Mouse (Mus musculus): ENCODE data around the gene Arl4c. TPM values are rescaled to one million over a fixed set of nuclear protein-coding genes. Genes with fewer than 3 reads are reported as not detected.
A peak's percentile ranks its signal among the peaks of the same experiment; 100 is the strongest.
"Not testable (repeated sequence)": the region's sequence is repeated elsewhere in the genome, so short reads cannot be mapped to it uniquely, and the experiment has no call there.

Gene Arl4c
- polyA plus RNA-seq, 1 experiment from 2014 or later = 42.8 TPM

GRCm38 (mm10) chr1:88652682-88653081 lies 49.3 kb downstream of the Arl4c start:
- Histone ChIP-seq H3K9me3 (no peaks in the 10 kb centered on the region), H3K9ac (no peak overlapping the region), H3K27ac (no peak overlapping the region), H3K4me1 (replicated peaks) (no peaks in the 10 kb centered on the region), H3K4me2 (no peak overlapping the region), H3K36me3 (no peaks in the 10 kb centered on the region), H3K4me3 (no peak overlapping the region), H3K27me3 (0 out of 2 replicates have a peak, but pooled peaks cover 3% of the 10 kb centered on the region)
- WGBS = 95% methylated on average over 8 of the region's 8 CpGs
- no peak for ATAC-seq (ENCODE audit: low FRiP score)

GRCm38 (mm10) chr1:88651668-88652067 lies 50.4 kb downstream of the Arl4c start:
- no peaks in the 10 kb centered on the region for H3K36me3 ChIP-seq
- 81% methylated on average over 9 of the region's 9 CpGs for WGBS
- no peaks in the 10 kb centered on the region for H3K4me1 ChIP-seq (replicated peaks)
- no peak for ATAC-seq (ENCODE audit: low FRiP score)
- no peaks in the 10 kb centered on the region for H3K9me3 ChIP-seq
- H3K27me3 ChIP-seq = 0 out of 2 replicates have a peak, but pooled peaks cover 3% of the 10 kb centered on the region
- no peak overlapping the region for H3K27ac ChIP-seq
- H3K4me2 ChIP-seq = no peak overlapping the region
- H3K4me3 ChIP-seq = no peak overlapping the region
- no peak overlapping the region for H3K9ac ChIP-seq

GRCm38 (mm10) chr1:88648742-88649141 lies 53.3 kb downstream of the Arl4c start:
- Histone ChIP-seq H3K27me3 (no peaks in the 10 kb centered on the region), H3K27ac (no peak overlapping the region), H3K4me2 (no peak overlapping the region), H3K9ac (no peak overlapping the region), H3K36me3 (no peaks in the 10 kb centered on the region), H3K9me3 (no peaks in the 10 kb centered on the region), H3K4me1 (replicated peaks) (no peaks in the 10 kb centered on the region), H3K4me3 (no peak overlapping the region)
- no peak for ATAC-seq (ENCODE audit: low FRiP score)
- 98% methylated on average over 4 of the region's 4 CpGs for WGBS

- no peaks in the 10 kb centered on the region for H3K36me3 ChIP-seq
- no peak overlapping the region for H3K27ac ChIP-seq
- H3K4me2 ChIP-seq = no peak overlapping the region
- no peaks in the 10 kb centered on the region for H3K27me3 ChIP-seq
- 70% methylated on average over 3 of the region's 3 CpGs for WGBS
- no peak overlapping the region for H3K4me3 ChIP-seq
- no peak for ATAC-seq (ENCODE audit: low FRiP score)
- peaks cover 9% of the 10 kb centered on the region for H3K4me1 ChIP-seq (replicated peaks)
- H3K9me3 ChIP-seq = no peaks in the 10 kb centered on the region
- H3K9ac ChIP-seq = no peak overlapping the region
Observed at GRCm38 (mm10) chr1:88645599-88646119, 56.4 kb downstream of the Arl4c start.

GRCm38 (mm10) chr1:88644417-88644816 lies 57.6 kb downstream of the Arl4c start:
- Histone ChIP-seq H3K4me1 (replicated peaks) (peaks cover 17% of the 10 kb centered on the region), H3K9ac (no peak overlapping the region), H3K27ac (no peak overlapping the region), H3K4me3 (no peak overlapping the region), H3K9me3 (no peaks in the 10 kb centered on the region), H3K27me3 (0 out of 2 replicates have a peak, but pooled peaks cover 2% of the 10 kb centered on the region), H3K4me2 (no peak overlapping the region), H3K36me3 (no peaks in the 10 kb centered on the region)
- ATAC-seq (ENCODE audit: low FRiP score) = no peak
- 90% methylated on average over 5 of the region's 5 CpGs for WGBS

GRCm38 (mm10) chr1:88643181-88643823 lies 58.7 kb downstream of the Arl4c start:
- H3K9me3 ChIP-seq = no peaks in the 10 kb centered on the region
- no peaks in the 10 kb centered on the region for H3K36me3 ChIP-seq
- H3K27me3 ChIP-seq = 0 out of 2 replicates have a peak, but pooled peaks cover 4% of the 10 kb centered on the region
- no peak overlapping the region for H3K4me3 ChIP-seq
- H3K27ac ChIP-seq = 0 out of 2 replicates have a peak overlapping the region, but pooled peaks have one; percentile 18
- 47% methylated on average over 5 of the region's 5 CpGs for WGBS
- no peak overlapping the region for H3K9ac ChIP-seq
- H3K4me2 ChIP-seq = no peak overlapping the region
- peak; percentile 32; the same call in 1 of the 2 replicates for ATAC-seq (ENCODE audit: low FRiP score)
- peaks cover 18% of the 10 kb centered on the region for H3K4me1 ChIP-seq (replicated peaks)

GRCm38 (mm10) chr1:88642735-88643134 lies 59.3 kb downstream of the Arl4c start:
- WGBS = 89% methylated on average over 4 of the region's 4 CpGs
- Histone ChIP-seq H3K4me1 (replicated peaks) (peaks cover 18% of the 10 kb centered on the region), H3K27ac (no peak overlapping the region), H3K27me3 (0 out of 2 replicates have a peak, but pooled peaks cover 4% of the 10 kb centered on the region), H3K9ac (no peak overlapping the region), H3K4me2 (no peak overlapping the region), H3K4me3 (no peak overlapping the region), H3K36me3 (no peaks in the 10 kb centered on the region), H3K9me3 (no peaks in the 10 kb centered on the region)
- ATAC-seq (ENCODE audit: low FRiP score) = no peak

- ATAC-seq (ENCODE audit: low FRiP score) = no peak
- H3K27ac ChIP-seq = no peak overlapping the region
- no peak overlapping the region for H3K9ac ChIP-seq
- H3K9me3 ChIP-seq = no peaks in the 10 kb centered on the region
- 0 out of 2 replicates have a peak, but pooled peaks cover 4% of the 10 kb centered on the region for H3K27me3 ChIP-seq
- H3K4me1 ChIP-seq (replicated peaks) = peaks cover 18% of the 10 kb centered on the region
- H3K36me3 ChIP-seq = no peaks in the 10 kb centered on the region
- no peak overlapping the region for H3K4me2 ChIP-seq
- H3K4me3 ChIP-seq = no peak overlapping the region
- WGBS = 71% methylated on average over 2 of the region's 2 CpGs
Observed at GRCm38 (mm10) chr1:88641678-88642215, 60.3 kb downstream of the Arl4c start.

- Histone ChIP-seq H3K9me3 (no peaks in the 10 kb centered on the region), H3K4me1 (replicated peaks) (peaks cover 18% of the 10 kb centered on the region), H3K27ac (no peak overlapping the region), H3K4me3 (no peak overlapping the region), H3K9ac (no peak overlapping the region), H3K4me2 (no peak overlapping the region), H3K36me3 (no peaks in the 10 kb centered on the region), H3K27me3 (0 out of 2 replicates have a peak, but pooled peaks cover 4% of the 10 kb centered on the region)
- no peak for ATAC-seq (ENCODE audit: low FRiP score)
- 94% methylated on average over 3 of the region's 3 CpGs for WGBS
Observed at GRCm38 (mm10) chr1:88641194-88641593, 60.8 kb downstream of the Arl4c start.

- Histone ChIP-seq H3K4me1 (replicated peaks) (peaks cover 18% of the 10 kb centered on the region), H3K27me3 (0 out of 2 replicates have a peak, but pooled peaks cover 4% of the 10 kb centered on the region), H3K27ac (no peak overlapping the region), H3K9me3 (no peaks in the 10 kb centered on the region), H3K4me3 (no peak overlapping the region), H3K9ac (peak overlapping the region; percentile 36; the same call in 1 of the 2 replicates), H3K36me3 (no peaks in the 10 kb centered on the region), H3K4me2 (no peak overlapping the region)
- 24% methylated on average over 10 of the region's 10 CpGs for WGBS
- ATAC-seq (ENCODE audit: low FRiP score) = no peak
Observed at GRCm38 (mm10) chr1:88639432-88640281, 62.4 kb downstream of the Arl4c start.

GRCm38 (mm10) chr1:88638622-88639021 lies 63.4 kb downstream of the Arl4c start:
- 75% methylated on average over 4 of the region's 4 CpGs for whole genome bisulfite sequencing
- Histone ChIP-seq H3K36me3 (no peaks in the 10 kb centered on the region), H3K9ac (no peak overlapping the region), H3K4me1 (replicated peaks) (peaks cover 18% of the 10 kb centered on the region), H3K4me3 (no peak overlapping the region), H3K4me2 (no peak overlapping the region), H3K27ac (no peak overlapping the region), H3K27me3 (0 out of 2 replicates have a peak, but pooled peaks cover 4% of the 10 kb centered on the region), H3K9me3 (no peaks in the 10 kb centered on the region)
- no peak for ATAC-seq (ENCODE audit: low FRiP score)

GRCm38 (mm10) chr1:88636579-88637161 lies 65.4 kb downstream of the Arl4c start:
- not testable (repeated sequence) for H3K27me3 ChIP-seq; ATAC-seq (ENCODE audit: low FRiP score); H3K9me3 ChIP-seq; H3K4me2 ChIP-seq; H3K4me1 ChIP-seq (replicated peaks); H3K4me3 ChIP-seq; H3K9ac ChIP-seq; H3K36me3 ChIP-seq; H3K27ac ChIP-seq
- 94% methylated on average over 2 of the region's 2 CpGs for WGBS
